In the genomic region with DNA sequence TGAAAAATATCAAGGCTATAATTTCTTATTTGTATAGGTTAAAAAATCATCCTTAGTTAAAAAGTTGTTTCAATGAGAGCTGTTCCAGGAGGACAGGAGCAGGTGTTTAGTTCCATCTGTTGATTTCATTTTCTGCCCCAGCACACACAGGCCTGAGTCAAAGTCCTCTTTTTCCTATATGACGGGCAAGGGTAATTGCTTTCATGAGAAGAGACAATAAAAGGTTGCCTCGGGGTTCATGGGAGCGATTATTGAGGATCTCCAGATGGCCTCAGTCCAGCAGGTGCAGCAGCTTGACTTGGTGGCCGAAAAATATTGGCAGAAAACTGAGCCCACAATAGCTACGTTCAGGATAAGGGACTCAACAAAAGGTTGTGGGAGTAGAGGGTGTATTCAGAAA, we compare ENCODE assay signal across 22 mouse cellular contexts.
DNase-seq lines count a peak whose midpoint lies in the region; ATAC-seq lines count a peak whose summit lies in the region.
"Had no signal": no experiment of that assay in that cellular context is flagged by ENCODE, and none has a peak within 500 bp of the region (broad histone marks: within the 10 kb centered on the region; RNA-seq: fewer than 3 reads in every experiment).

No protein-coding gene starts in this region.

- no peak overlapping the region for H3K4me3 ChIP-seq in neural tube, embryonic 11.5 days (ENCODE audit: low read depth, low read length)
- H3K4me3 ChIP-seq in neural tube, embryonic 15.5 days (replicated peaks), result no peak overlapping the region
- H3K4me3 ChIP-seq: erythroblast, embryonic 14.5 days; heart, adult 2 months; hindbrain, embryonic 15.5 days; liver, embryonic 12.5 days; midbrain, embryonic 13.5 days; myocyte had no signal

- ATAC-seq in neural tube, embryonic 11.5 days (ENCODE audit: insufficient read depth, low FRiP score, low TSS enrichment), result no peak
- no peak for ATAC-seq in neural tube, embryonic 15.5 days (ENCODE audit: low FRiP score)
- ATAC-seq: forebrain, embryonic 16.5 days; liver, embryonic 12.5 days; midbrain, embryonic 13.5 days; Patski had no signal

- peak; percentile 40 for DNase-seq in heart, adult 11 months
- DNase-seq in heart, adult 8-10 months (ENCODE audit: low spot score), result no peak
- peak; percentile 19 for DNase-seq in neural tube, embryonic 11.5 days (ENCODE audit: low spot score)
- peak; percentile 10 for DNase-seq in embryo, embryonic 11 days
- DNase-seq in spleen, adult 12 weeks (ENCODE audit: low spot score), result no peak
- DNase-seq in adipocyte (ENCODE audit: low spot score), result no peak
- DNase-seq: gastrocnemius, postnatal 10 days; heart, adult 2 months; kidney, adult 11 months; layer of hippocampus, postnatal 36 days; lung, embryonic 14.5 days; right cerebral cortex, postnatal 14 days; thymus, postnatal 14 days had no signal

- H3K9ac ChIP-seq in neural tube, embryonic 11.5 days (ENCODE audit: low read length), result no peak overlapping the region
- no peak overlapping the region for H3K9ac ChIP-seq in neural tube, embryonic 15.5 days (replicated peaks)
- H3K9ac ChIP-seq: hindbrain, embryonic 15.5 days; liver, embryonic 12.5 days; lung, embryonic 14.5 days; midbrain, embryonic 13.5 days had no signal

- no peak overlapping the region for H3K27ac ChIP-seq in neural tube, embryonic 11.5 days (ENCODE audit: low read depth, low read length)
- no peak overlapping the region for H3K27ac ChIP-seq in neural tube, embryonic 15.5 days (replicated peaks)
- H3K27ac ChIP-seq: heart, adult 2 months; hindbrain, embryonic 15.5 days; liver, embryonic 12.5 days; macrophage; midbrain, embryonic 13.5 days had no signal

- H3K4me1 ChIP-seq in neural tube, embryonic 11.5 days (ENCODE audit: control insufficient read depth, insufficient read depth, low read length), result no peaks in the 10 kb centered on the region
- no peaks in the 10 kb centered on the region for H3K4me1 ChIP-seq in neural tube, embryonic 15.5 days
- H3K4me1 ChIP-seq: hindbrain, embryonic 15.5 days; liver, embryonic 12.5 days had no signal

- H3K27me3 ChIP-seq in neural tube, embryonic 11.5 days (ENCODE audit: control insufficient read depth, insufficient read depth, low read length), result no peaks in the 10 kb centered on the region
- H3K27me3 ChIP-seq in neural tube, embryonic 15.5 days (replicated peaks), result no peaks in the 10 kb centered on the region
- H3K27me3 ChIP-seq: hindbrain, embryonic 15.5 days; liver, embryonic 12.5 days; midbrain, embryonic 13.5 days; Patski had no signal

- 55% methylated on average over 5 of the region's 5 CpGs for WGBS in neural tube, embryonic 11.5 days
- 33% methylated on average over 5 of the region's 5 CpGs for WGBS in neural tube, embryonic 15.5 days

- H3K9me3 ChIP-seq in neural tube, embryonic 11.5 days (ENCODE audit: control insufficient read depth, low read length), result no peaks in the 10 kb centered on the region
- H3K9me3 ChIP-seq in neural tube, embryonic 15.5 days (replicated peaks), result no peaks in the 10 kb centered on the region
- H3K9me3 ChIP-seq: hindbrain, embryonic 15.5 days; liver, embryonic 12.5 days; midbrain, embryonic 13.5 days had no signal

- H3K36me3 ChIP-seq in neural tube, embryonic 11.5 days (ENCODE audit: control insufficient read depth, insufficient read depth, low read length), result no peaks in the 10 kb centered on the region
- H3K36me3 ChIP-seq in neural tube, embryonic 15.5 days, result no peaks in the 10 kb centered on the region
- H3K36me3 ChIP-seq: hindbrain, embryonic 15.5 days; liver, embryonic 12.5 days; midbrain, embryonic 13.5 days had no signal

- H3K4me2 ChIP-seq in neural tube, embryonic 11.5 days (ENCODE audit: low read depth), result no peak overlapping the region
- no peak overlapping the region for H3K4me2 ChIP-seq in neural tube, embryonic 15.5 days
- H3K4me2 ChIP-seq: hindbrain, embryonic 15.5 days; liver, embryonic 12.5 days; lung, embryonic 14.5 days; midbrain, embryonic 13.5 days had no signal

Comparison
In these comparisons a context has a peak if more than half of its experiments do, and no peak if none do; other contexts are left out.
1. DNase-seq: peak in heart, adult 11 months (single experiment), neural tube, embryonic 11.5 days (single experiment) and embryo, embryonic 11 days (single experiment); none in heart, adult 8-10 months (single experiment), spleen, adult 12 weeks (single experiment) and adipocyte (single experiment).